Mouse (Mus musculus): ENCODE measurements around the gene Fbxo27. TPM values are rescaled to one million over a fixed set of nuclear protein-coding genes. Genes with fewer than 3 reads are reported as not detected.

Fbxo27 gene
- polyA plus RNA-seq, 1 experiment from 2014 or later, result 8.5 TPM

DNA sequence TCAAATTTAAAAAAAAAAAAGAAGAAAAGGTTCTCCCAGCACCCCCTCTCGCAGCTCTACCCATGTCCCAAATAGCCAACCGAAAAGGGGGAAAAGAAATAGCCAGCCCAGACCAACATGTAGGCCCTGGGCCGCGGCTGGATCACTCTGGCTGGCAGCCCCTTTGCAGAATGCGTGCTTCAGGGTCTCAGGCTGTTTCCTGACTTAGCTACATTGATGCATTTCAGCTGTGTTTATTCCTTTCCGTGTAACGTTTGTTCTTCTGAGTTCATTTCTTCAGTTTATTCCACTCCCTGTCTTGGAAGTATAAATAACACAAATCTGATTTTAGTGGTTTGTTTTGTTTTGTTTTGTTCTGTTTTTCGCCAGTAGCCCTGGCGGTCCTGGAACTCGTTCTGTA, 25.1 kb downstream of the Fbxo27 start:
- Histone ChIP-seq H3K27ac (no peak overlapping the region), H3K36me3 (replicated peaks; ENCODE audit: control insufficient read depth, insufficient read depth) (no peaks in the 10 kb centered on the region), H3K27me3 (ENCODE audit: control insufficient read depth, insufficient read depth, low read length) (no peaks in the 10 kb centered on the region), H3K9ac (no peak overlapping the region), H3K9me3 (ENCODE audit: control insufficient read depth, low read length) (no peaks in the 10 kb centered on the region), H3K4me1 (replicated peaks; ENCODE audit: control insufficient read depth, insufficient read depth, low read length) (0 out of 2 replicates have a peak, but pooled peaks cover 9% of the 10 kb centered on the region), H3K4me2 (replicated peaks) (no peak overlapping the region), H3K4me3 (replicated peaks; ENCODE audit: low read length) (no peak overlapping the region)
- ATAC-seq (ENCODE audit: low FRiP score) (no peak), DNase-seq (ENCODE audit: low spot score) (no peak)
- WGBS, result 92% methylated on average over 10 of the region's 10 CpGs

DNA sequence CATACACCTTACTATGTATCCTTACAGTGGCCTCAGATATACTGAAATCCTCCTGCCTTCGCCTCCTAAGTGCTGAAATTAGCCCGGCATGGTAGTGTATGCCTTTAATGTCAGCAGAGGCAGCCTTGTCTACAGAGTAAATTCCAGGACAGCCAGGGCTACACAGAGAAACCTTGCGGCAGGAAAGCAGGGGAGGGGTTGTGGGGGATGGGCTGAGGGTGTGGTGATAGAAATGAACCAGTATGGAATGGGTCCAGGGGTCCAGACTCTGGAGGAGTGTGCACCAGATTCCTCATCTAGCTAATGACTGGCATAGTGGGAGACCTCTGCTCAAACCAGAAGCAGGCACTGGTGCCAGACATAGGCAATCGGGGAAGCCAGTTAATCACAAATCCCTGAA, 26.5 kb downstream of the Fbxo27 start:
- no peaks in the 10 kb centered on the region for H3K9me3 ChIP-seq (ENCODE audit: control insufficient read depth, low read length)
- no peak overlapping the region for H3K4me2 ChIP-seq (replicated peaks)
- 67% methylated on average over 4 of the region's 4 CpGs for WGBS

DNA sequence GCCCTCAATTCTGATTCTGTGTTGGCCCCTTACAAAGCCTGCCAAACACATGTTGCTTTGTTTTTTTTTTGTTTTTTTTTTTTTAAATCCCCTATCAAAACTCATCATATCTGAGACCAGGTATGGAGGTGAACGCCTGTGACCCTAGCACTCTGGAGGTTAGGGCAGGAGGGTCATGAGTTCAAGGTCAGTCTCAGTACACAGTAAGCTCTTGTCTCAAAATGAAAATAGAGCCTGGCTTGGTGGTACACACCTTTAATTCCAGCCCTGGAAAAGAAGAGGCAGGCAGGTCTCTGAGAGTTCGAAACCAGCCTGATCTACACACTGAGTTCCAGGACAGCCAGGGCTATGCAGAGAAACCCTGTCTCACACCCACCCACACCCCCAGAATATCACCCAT, 27.0 kb downstream of the Fbxo27 start:
- H3K27me3 ChIP-seq (ENCODE audit: control insufficient read depth, insufficient read depth, low read length), result no peaks in the 10 kb centered on the region
- 0 out of 2 replicates have a peak, but pooled peaks cover 9% of the 10 kb centered on the region for H3K4me1 ChIP-seq (replicated peaks; ENCODE audit: control insufficient read depth, insufficient read depth, low read length)
- no peaks in the 10 kb centered on the region for H3K36me3 ChIP-seq (replicated peaks; ENCODE audit: control insufficient read depth, insufficient read depth)
- no peaks in the 10 kb centered on the region for H3K9me3 ChIP-seq (ENCODE audit: control insufficient read depth, low read length)
- 86% methylated on average over 2 of the region's 2 CpGs for WGBS
- H3K27ac ChIP-seq, result no peak overlapping the region
- no peak overlapping the region for H3K4me2 ChIP-seq (replicated peaks)
- H3K4me3 ChIP-seq (replicated peaks; ENCODE audit: low read length), result no peak overlapping the region
- no peak for ATAC-seq (ENCODE audit: low FRiP score)
- DNase-seq (ENCODE audit: low spot score), result no peak
- H3K9ac ChIP-seq, result no peak overlapping the region

More for the DNA sequence above, 26.5 kb downstream of the Fbxo27 start:
- no peaks in the 10 kb centered on the region for H3K36me3 ChIP-seq (replicated peaks; ENCODE audit: control insufficient read depth, insufficient read depth)
- no peak for DNase-seq (ENCODE audit: low spot score)
- H3K4me3 ChIP-seq (replicated peaks; ENCODE audit: low read length), result no peak overlapping the region
- ATAC-seq (ENCODE audit: low FRiP score), result no peak
- H3K4me1 ChIP-seq (replicated peaks; ENCODE audit: control insufficient read depth, insufficient read depth, low read length), result 0 out of 2 replicates have a peak, but pooled peaks cover 9% of the 10 kb centered on the region
- no peak overlapping the region for H3K9ac ChIP-seq
- no peak overlapping the region for H3K27ac ChIP-seq
- no peaks in the 10 kb centered on the region for H3K27me3 ChIP-seq (ENCODE audit: control insufficient read depth, insufficient read depth, low read length)

DNA sequence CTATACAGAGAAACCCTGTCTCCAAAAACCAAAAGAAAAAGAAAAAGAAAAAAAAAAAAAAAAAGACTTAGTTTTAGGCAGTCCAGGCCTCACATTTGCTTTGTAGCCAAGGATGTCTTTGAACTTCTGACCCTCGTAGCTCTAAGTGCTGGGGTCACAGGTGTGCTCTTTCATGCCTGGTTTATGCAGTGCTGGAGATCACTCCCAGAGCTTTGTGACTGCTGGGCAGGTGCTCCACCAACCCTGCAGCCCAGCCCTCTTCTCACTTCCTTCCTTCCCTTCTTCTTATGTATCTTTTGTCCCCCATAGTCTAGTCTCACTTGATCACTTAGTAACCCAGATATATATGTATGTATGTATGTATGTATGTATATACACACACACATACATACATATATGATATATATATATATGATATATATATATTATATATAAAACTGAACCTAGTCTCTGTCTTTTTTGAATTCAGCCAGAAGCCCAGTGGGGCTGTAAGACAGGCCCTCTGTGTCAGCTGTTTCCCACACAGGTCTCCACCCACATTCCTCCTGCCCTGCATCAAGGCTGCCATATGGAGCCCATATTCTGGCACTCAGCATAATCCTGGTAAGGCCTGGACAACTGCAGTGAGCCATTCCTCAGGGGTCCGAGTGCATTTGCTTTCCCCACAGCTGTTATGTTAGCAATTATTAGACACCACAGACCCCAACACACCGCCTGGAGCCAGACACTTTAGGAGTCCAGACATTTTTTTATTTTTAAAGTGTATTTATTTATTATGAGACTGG, 28.3 kb downstream of the Fbxo27 start:
- Histone ChIP-seq H3K4me1 (replicated peaks; ENCODE audit: control insufficient read depth, insufficient read depth, low read length) (0 out of 2 replicates have a peak, but pooled peaks cover 9% of the 10 kb centered on the region), H3K36me3 (replicated peaks; ENCODE audit: control insufficient read depth, insufficient read depth) (no peaks in the 10 kb centered on the region), H3K4me2 (replicated peaks) (no peak overlapping the region), H3K9me3 (ENCODE audit: control insufficient read depth, low read length) (no peaks in the 10 kb centered on the region), H3K27me3 (ENCODE audit: control insufficient read depth, insufficient read depth, low read length) (no peaks in the 10 kb centered on the region), H3K9ac (no peak overlapping the region), H3K4me3 (replicated peaks; ENCODE audit: low read length) (no peak overlapping the region), H3K27ac (no peak overlapping the region)
- WGBS, result 66% methylated on average over 3 of the region's 3 CpGs
- DNase-seq (ENCODE audit: low spot score), result no peak
- no peak for ATAC-seq (ENCODE audit: low FRiP score)

DNA sequence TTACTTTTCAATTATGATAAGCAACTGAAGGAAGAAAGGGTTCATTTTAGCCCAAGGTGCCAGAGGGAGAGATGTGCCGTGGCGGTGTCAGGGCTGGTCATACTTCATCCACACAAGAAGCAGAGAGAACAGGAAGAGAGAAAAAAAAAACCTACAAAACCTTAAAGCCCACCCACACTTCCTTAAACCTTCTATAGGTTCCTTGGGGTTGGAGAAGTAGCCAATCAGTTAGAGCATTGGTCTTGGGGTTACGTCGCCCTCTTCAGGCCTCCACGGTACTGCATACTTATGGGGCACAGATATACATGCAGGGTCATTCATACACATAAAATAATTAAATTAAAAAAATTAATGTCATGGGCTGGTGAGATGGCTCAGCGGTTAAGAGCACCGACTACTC, 29.4 kb downstream of the Fbxo27 start:
- Histone ChIP-seq H3K9ac (no peak overlapping the region), H3K9me3 (ENCODE audit: control insufficient read depth, low read length) (no peaks in the 10 kb centered on the region), H3K27me3 (ENCODE audit: control insufficient read depth, insufficient read depth, low read length) (no peaks in the 10 kb centered on the region), H3K4me3 (replicated peaks; ENCODE audit: low read length) (no peak overlapping the region), H3K27ac (no peak overlapping the region), H3K4me2 (replicated peaks) (no peak overlapping the region), H3K36me3 (replicated peaks; ENCODE audit: control insufficient read depth, insufficient read depth) (no peaks in the 10 kb centered on the region), H3K4me1 (replicated peaks; ENCODE audit: control insufficient read depth, insufficient read depth, low read length) (no peaks in the 10 kb centered on the region)
- DNase-seq (ENCODE audit: low spot score), result no peak
- 95% methylated on average over 7 of the region's 7 CpGs for WGBS
- ATAC-seq (ENCODE audit: low FRiP score), result no peak

DNA sequence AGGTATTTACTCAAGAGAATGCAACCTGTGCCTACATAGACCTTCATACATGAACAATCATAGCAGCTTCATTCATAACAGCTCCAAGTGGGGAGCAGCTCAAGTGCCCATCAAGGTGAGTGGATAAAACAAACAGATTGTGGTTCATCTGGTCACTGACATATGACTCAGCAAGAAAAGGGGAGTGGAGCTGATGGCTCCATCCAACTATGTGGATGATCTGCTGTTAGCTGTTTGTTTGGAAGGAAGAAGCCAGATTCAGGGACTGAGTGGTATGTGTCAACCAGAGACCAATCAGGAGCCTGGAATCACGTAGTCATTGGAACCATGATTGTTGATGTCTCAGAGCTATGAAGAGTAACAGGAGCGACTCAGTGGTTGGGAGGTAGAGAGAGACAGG, 32.0 kb downstream of the Fbxo27 start:
- no peaks in the 10 kb centered on the region for H3K36me3 ChIP-seq (replicated peaks; ENCODE audit: control insufficient read depth, insufficient read depth)
- no peak overlapping the region for H3K27ac ChIP-seq
- no peak overlapping the region for H3K9ac ChIP-seq
- H3K4me1 ChIP-seq (replicated peaks; ENCODE audit: control insufficient read depth, insufficient read depth, low read length), result no peaks in the 10 kb centered on the region
- no peaks in the 10 kb centered on the region for H3K9me3 ChIP-seq (ENCODE audit: control insufficient read depth, low read length)
- no peak overlapping the region for H3K4me2 ChIP-seq (replicated peaks)
- WGBS, result 96% methylated on average over 2 of the region's 2 CpGs
- no peak for ATAC-seq (ENCODE audit: low FRiP score)
- no peak for DNase-seq (ENCODE audit: low spot score)
- no peak overlapping the region for H3K4me3 ChIP-seq (replicated peaks; ENCODE audit: low read length)
- H3K27me3 ChIP-seq (ENCODE audit: control insufficient read depth, insufficient read depth, low read length), result no peaks in the 10 kb centered on the region

DNA sequence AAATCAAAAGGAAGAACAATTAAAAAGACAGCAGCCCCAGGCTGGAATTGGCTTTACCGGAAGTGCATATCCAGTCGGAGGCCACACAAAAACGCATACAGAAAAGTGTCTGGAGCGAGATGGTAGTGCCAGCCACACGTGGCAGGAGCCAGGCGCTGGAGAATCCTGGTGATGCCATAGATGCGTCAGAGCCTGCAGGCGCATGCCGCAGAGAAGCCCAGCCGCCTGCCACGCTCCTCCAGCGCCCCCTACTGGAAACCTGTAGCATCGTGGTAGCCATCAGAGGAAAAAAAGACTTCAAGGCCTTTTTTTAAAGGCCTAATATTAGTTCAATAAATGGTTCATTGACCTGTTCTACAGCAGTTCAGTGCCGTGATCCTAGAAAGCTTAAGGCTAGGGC, 34.0 kb downstream of the Fbxo27 start:
- no peak overlapping the region for H3K4me3 ChIP-seq (replicated peaks; ENCODE audit: low read length)
- peak overlapping the region; percentile 13 for H3K4me2 ChIP-seq (replicated peaks)
- peak; percentile 69; the same call in 1 of the 2 replicates for ATAC-seq (ENCODE audit: low FRiP score)

DNA sequence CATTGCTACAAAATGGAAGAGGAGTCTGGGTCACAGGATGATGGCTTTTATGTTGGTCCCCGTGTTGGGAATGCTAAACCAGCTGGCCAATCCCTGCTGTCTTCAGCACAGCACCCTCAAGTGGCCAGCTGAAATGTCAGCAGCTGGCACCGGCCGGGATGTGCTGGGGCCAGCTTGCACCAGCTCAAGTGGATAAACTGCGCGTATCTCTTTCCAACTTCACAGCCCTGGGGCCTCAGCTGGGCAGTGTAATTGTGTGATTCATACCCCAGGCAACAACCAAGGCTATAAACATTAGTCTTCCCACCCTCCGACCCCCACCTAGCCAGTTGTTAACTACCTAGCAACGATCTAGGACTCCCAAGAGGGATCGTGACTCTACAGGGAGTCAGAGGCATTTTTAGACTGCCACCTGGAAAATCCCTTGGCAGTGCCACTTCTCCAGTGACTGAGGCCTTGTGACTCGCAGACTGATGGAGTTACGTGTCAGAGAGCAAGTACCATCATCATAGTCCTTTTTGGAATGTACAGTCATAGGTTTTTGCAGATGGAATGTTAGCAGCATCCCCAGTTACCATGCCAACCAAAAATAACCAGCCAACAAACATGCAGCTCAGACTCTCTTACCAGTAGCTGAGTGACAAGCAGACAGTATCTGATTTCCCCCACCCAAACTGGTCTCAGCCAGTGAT, 35.1 kb downstream of the Fbxo27 start:
- Histone ChIP-seq H3K4me2 (replicated peaks) (no peak overlapping the region), H3K4me3 (replicated peaks; ENCODE audit: low read length) (no peak overlapping the region), H3K9ac (no peak overlapping the region), H3K9me3 (ENCODE audit: control insufficient read depth, low read length) (no peaks in the 10 kb centered on the region), H3K4me1 (replicated peaks; ENCODE audit: control insufficient read depth, insufficient read depth, low read length) (peaks cover 5% of the 10 kb centered on the region; the same call in 1 of the 2 replicates), H3K36me3 (replicated peaks; ENCODE audit: control insufficient read depth, insufficient read depth) (no peaks in the 10 kb centered on the region), H3K27ac (no peak overlapping the region), H3K27me3 (ENCODE audit: control insufficient read depth, insufficient read depth, low read length) (0 out of 2 replicates have a peak, but pooled peaks cover 4% of the 10 kb centered on the region)
- 0 out of 2 replicates have a peak, but pooled peaks have one; percentile 43 for ATAC-seq (ENCODE audit: low FRiP score)
- DNase-seq (ENCODE audit: low spot score), result no peak
- 42% methylated on average over 10 of the region's 10 CpGs for WGBS

More for the DNA sequence above, 34.0 kb downstream of the Fbxo27 start:
- Histone ChIP-seq H3K36me3 (replicated peaks; ENCODE audit: control insufficient read depth, insufficient read depth) (no peaks in the 10 kb centered on the region), H3K4me1 (replicated peaks; ENCODE audit: control insufficient read depth, insufficient read depth, low read length) (no peaks in the 10 kb centered on the region), H3K9ac (no peak overlapping the region), H3K27me3 (ENCODE audit: control insufficient read depth, insufficient read depth, low read length) (0 out of 2 replicates have a peak, but pooled peaks cover 1% of the 10 kb centered on the region), H3K27ac (no peak overlapping the region), H3K9me3 (ENCODE audit: control insufficient read depth, low read length) (no peaks in the 10 kb centered on the region)
- DNase-seq (ENCODE audit: low spot score), result peak; percentile 84
- WGBS, result 5% methylated on average over 14 of the region's 14 CpGs

DNA sequence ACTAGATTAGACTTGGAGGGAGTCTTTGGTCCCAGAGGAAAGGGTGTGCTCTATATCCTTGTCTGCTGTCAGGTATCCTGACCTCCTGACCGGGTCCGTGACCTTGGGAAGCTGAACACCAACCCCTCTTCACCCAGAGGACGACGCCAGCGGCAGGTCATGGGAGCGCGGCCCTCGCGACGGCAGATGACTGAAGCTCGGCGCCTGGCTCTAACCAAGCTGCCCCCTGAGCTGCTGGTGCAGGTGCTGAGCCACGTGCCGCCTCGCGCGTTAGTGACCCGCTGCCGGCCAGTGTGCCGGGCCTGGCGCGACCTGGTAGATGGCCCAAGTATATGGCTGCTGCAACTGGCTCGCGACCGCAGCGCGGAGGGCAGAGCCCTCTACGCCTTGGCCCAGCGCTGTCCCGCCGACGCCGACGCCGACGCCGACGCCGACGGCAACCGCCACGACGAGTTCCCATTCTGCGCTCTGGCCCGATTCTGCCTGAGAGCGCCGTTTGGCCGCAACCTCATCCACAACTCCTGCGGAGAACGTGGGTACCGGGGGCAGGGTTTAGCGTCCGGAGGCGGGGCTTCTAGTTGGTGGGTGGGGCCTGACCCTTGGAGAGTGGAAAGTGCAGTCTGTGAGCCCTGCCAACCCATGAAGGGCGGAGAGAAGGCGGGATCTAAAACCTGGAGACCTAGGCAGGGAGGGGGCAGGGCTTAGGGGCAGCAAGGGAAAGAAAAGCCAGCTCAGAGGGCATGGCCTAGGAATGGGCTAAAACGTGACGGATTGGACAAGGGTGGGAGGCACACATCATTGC, 39.9 kb downstream of the Fbxo27 start:
- peaks cover 6% of the 10 kb centered on the region for H3K36me3 ChIP-seq (replicated peaks; ENCODE audit: control insufficient read depth, insufficient read depth)
- peak; percentile 76 for ATAC-seq (ENCODE audit: low FRiP score)
- no peak overlapping the region for H3K27ac ChIP-seq
- DNase-seq (ENCODE audit: low spot score), result peak; percentile 60
- peak overlapping the region; percentile 32 for H3K4me3 ChIP-seq (replicated peaks; ENCODE audit: low read length)
- no peaks in the 10 kb centered on the region for H3K9me3 ChIP-seq (ENCODE audit: control insufficient read depth, low read length)
- H3K4me1 ChIP-seq (replicated peaks; ENCODE audit: control insufficient read depth, insufficient read depth, low read length), result peaks cover 7% of the 10 kb centered on the region; the same call in 1 of the 2 replicates
- 2% methylated on average over 58 of the region's 58 CpGs for WGBS
- H3K4me2 ChIP-seq (replicated peaks), result peak overlapping the region; percentile 58
- H3K27me3 ChIP-seq (ENCODE audit: control insufficient read depth, insufficient read depth, low read length), result 0 out of 2 replicates have a peak, but pooled peaks cover 4% of the 10 kb centered on the region
- peak overlapping the region; percentile 34; the same call in 1 of the 2 replicates for H3K9ac ChIP-seq
